Mouse (Mus musculus) kidney, adult 2 months (tissue): ENCODE results near the gene Ppp4r3b. TPM values are rescaled to one million over a fixed set of nuclear protein-coding genes. Genes with fewer than 3 reads are reported as not detected.

ENCODE experiments used
- DNase-seq: peaks from one replicate; pipeline ENCODE4 v3.0.0; 2021
- H3K27ac ChIP-seq: fragments of 200-500 bp; 2 replicates; pipeline ENCODE4 v1.5.1; 2012; ENCODE audit warnings: low read depth, low read length, control low read depth, inconsistent platforms; ENCODE audit not compliant: insufficient read depth
- H3K27me3 ChIP-seq: fragments of 200-500 bp; replicated peaks from 2 replicates; pipeline ENCODE4 v1.6.1; 2012; ENCODE audit warnings: mild to moderate bottlenecking, moderate library complexity, low read length, inconsistent platforms; ENCODE audit not compliant: control insufficient read depth, insufficient read depth
- H3K36me3 ChIP-seq: fragments of 200-500 bp; 2 replicates; pipeline ENCODE4 v1.6.1; 2012; ENCODE audit warnings: mild to moderate bottlenecking, moderate library complexity, low read length, inconsistent platforms; ENCODE audit not compliant: control insufficient read depth, insufficient read depth
- H3K4me1 ChIP-seq: fragments of 200-500 bp; 2 replicates; pipeline ENCODE4 v1.6.1; 2011; ENCODE audit warnings: low read length; ENCODE audit not compliant: control insufficient read depth, insufficient read depth
- H3K4me3 ChIP-seq: fragments of 200-500 bp; 2 replicates; pipeline ENCODE4 v1.5.1; 2011; ENCODE audit warnings: mild to moderate bottlenecking, low read depth, low read length, control low read depth; ENCODE audit not compliant: insufficient read depth
- CTCF ChIP-seq: fragments of 200-500 bp; conservative IDR thresholded peaks from 2 replicates; pipeline ENCODE4 v1.5.1; 2011; ENCODE audit warnings: low read depth, mild to moderate bottlenecking, control low read depth, low read length, moderate library complexity, mixed read lengths; ENCODE audit not compliant: insufficient read depth, insufficient read length
- POLR2A ChIP-seq: fragments of 200-500 bp; IDR thresholded peaks from one replicate; pipeline ENCODE4 v1.6.1; 2011; ENCODE audit warnings: low read depth, low read length, control low read depth
- WGBS: fragments of 180-500 bp; shearing (Covaris S2); methylation state at CpG from one replicate; pipeline ENCODE4 v1.1.7; 2018; 5-methylcytosine and 5-hydroxymethylcytosine counted together
- polyA plus RNA-seq: library from polyadenylated mRNA; depleted of rRNA; stranded (reverse); fragments of >200 nt; gene quantifications from 2 replicates; pipeline ENCODE4 v1.2.3, GENCODE M21; 2012; rRNA removed

Ppp4r3b gene
- 6.5 and 8.7 TPM in 2 replicates for polyA plus RNA-seq

DNA sequence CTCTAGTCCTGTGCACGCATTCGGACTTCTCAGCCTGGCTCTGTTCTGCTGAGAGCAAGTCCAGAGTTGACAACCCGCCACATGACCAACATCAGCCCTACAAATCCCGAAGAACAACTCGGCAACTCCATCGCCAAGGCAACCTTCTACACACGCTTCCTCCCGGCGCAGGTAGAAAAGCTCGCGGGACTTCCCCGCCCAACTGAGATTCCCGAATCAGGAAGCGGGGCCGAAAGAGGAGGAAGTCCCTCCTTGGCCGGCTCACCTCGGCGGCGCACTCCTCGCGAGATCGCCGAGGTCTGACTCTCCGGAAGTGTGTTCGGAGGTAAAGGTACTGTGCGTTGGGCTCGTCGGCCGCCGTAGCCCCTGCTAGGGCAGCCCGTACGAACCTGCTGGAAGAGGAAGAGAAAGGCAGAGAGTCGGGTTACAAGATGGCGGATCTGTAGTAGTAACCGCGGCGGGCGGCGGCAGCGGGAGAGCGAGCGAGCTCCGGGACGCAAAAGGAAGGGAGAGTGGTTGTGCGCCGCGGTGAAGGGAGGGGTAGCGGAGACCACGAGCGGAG, at the start of gene Ppp4r3b:
Gene Ppp4r3b, plus strand, starts transcription at position 328 of the 562 bp plus-strand sequence.
- Histone ChIP-seq H3K4me1 (peaks cover 4% of the 10 kb centered on the region; the same call in 1 of the 2 replicates), H3K27me3 (no peaks in the 10 kb centered on the region), H3K36me3 (no peaks in the 10 kb centered on the region), H3K4me3 (peak within 1 kb of the TSS; percentile 95), H3K27ac (peak within 1 kb of the TSS; percentile 90)
- under 1% methylated on average over 50 of the region's 50 CpGs for WGBS
- peak; percentile 100 for DNase-seq
- TF ChIP-seq CTCF (no peak), POLR2A (peak; percentile 22)

DNA sequence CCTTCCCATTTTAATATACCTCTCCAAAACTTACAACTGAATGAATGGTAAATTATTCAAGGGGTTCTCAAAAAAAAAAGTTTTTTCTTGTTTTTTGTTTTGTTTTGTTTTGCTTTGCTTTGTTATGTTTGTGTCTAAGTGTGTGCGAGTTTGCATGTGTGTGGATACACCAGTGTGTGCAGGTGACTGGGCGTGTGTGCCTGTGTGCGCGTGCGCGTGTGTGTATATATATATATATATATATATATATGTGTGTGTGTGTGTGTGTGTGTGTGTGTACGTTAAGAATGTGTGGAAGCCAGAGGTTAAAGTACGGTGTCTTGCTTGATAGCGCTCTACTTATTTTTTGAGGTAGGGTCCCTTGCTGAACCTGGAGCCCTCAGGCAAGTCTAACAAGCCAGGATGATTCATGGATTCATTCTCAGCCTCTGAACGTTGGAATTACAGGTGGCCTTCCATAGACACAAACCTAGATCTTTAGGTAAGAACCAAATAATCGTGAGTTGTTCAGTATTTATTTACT, 42.8 kb upstream of the Ppp4r3b start:
- no peaks in the 10 kb centered on the region for H3K4me1 ChIP-seq
- no peak overlapping the region for H3K27ac ChIP-seq
- TF ChIP-seq POLR2A (no peak), CTCF (no peak)
- peak overlapping the region; percentile 82 for H3K4me3 ChIP-seq
- H3K36me3 ChIP-seq = no peaks in the 10 kb centered on the region; the same call in 1 of the 2 replicates
- 46% methylated on average over 11 of the region's 11 CpGs for WGBS
- DNase-seq = no peak
- no peaks in the 10 kb centered on the region for H3K27me3 ChIP-seq

DNA sequence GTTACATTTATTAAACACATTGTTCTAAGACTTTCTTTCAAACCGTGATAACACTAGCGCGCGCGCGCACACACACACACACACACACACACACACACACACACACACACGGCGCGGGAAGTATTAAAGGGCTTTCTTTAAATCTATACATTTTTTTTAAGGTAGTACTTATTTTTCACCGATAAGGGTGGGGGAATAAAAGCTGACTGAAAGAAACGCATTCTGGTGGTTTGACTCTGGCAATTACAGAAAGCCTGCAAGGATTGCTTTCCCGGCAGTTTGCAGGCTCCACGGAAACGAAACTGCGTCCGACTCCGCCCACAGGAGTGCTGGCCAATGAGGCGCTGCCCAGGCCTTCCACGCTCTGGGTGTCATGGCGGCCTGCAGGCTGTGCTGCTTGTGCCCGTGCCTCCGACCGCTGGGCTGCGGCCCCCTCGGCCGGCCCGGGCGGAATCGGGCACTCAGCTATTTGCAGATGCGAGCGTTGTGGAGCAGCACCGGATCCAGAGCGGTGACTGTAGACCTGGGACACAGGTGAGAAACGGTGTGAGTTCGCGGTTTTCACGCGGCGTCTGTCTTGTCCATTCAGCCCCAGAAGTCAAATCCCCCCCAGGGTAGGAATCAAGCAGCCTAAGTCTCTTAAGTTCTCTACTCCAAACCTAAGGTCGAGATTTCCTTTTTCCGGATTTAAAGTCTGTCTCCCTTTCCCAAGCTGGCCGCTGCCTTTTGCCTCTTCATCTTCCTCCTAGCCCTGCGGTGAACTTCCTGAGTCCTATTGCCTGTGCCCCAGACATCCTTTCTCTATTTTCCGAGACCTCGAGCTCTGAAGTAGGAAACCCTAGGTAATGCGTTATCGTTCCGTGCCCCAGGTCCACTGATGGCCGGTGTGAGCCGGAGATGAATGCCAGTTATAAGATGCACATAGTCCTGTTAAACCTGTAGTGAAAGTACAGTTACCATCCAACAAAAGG, 42.0 kb upstream of the Ppp4r3b start, which contains the start of gene Pnpt1:
Gene Pnpt1, plus strand, starts transcription at position 360 of the 971 bp plus-strand sequence.
- no peaks in the 10 kb centered on the region for H3K4me1 ChIP-seq
- TF ChIP-seq CTCF = no peak
- TF ChIP-seq POLR2A = peak; percentile 21
- H3K4me3 ChIP-seq = peak within 1 kb of the TSS; percentile 82
- no peaks in the 10 kb centered on the region; the same call in 1 of the 2 replicates for H3K36me3 ChIP-seq
- WGBS = 2% methylated on average over 50 of the region's 50 CpGs
- no peak within 1 kb of the TSS for H3K27ac ChIP-seq
- peak; percentile 96 for DNase-seq
- H3K27me3 ChIP-seq = no peaks in the 10 kb centered on the region

DNA sequence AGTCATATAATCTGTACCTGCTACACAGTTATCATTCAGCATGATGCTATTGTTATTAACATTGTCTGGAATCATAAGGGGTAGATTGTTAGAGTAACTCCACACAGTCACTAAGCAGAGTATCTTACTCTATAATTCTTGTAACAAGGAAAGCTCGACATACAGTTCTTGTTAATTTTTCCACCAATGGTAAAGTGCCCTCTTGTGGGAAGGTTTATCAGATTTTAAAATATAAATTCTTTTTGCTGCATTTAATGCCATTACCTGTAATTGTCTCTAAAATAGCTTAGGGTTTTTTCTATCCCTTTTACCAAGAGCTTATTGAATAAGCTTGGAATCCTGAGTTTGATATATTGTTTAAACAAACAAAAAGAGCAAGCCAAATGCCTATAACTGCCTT, 32.0 kb upstream of the Ppp4r3b start:
- no peak overlapping the region for H3K27ac ChIP-seq
- 38% methylated on average over 1 of the region's 1 CpGs for WGBS
- H3K36me3 ChIP-seq = peaks cover 3% of the 10 kb centered on the region; the same call in 1 of the 2 replicates
- DNase-seq = no peak
- H3K4me3 ChIP-seq = no peak overlapping the region
- H3K4me1 ChIP-seq = no peaks in the 10 kb centered on the region
- no peaks in the 10 kb centered on the region for H3K27me3 ChIP-seq
- TF ChIP-seq CTCF (no peak), POLR2A (no peak)

DNA sequence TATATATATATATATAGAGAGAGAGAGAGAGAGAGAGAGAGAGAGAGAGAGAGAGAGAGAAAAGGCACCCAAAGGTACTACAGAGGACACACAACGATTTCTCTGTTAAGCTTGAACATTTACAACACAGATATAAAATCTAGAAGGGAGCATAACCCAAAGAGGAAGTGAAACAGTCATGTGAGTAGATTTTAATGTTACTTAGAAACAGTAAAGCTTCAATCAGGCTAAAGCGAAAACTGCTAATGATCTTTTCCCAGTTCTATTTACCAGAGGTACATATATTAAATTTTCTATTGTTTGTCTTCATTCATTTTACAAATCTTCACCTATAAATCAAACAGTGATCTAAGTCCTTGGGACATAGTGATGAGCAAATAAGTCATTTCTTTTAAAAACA, 23.8 kb upstream of the Ppp4r3b start:
- DNase-seq = no peak
- TF ChIP-seq CTCF (no peak), POLR2A (no peak)
- 85% methylated on average over 2 of the region's 2 CpGs for WGBS
- H3K27ac ChIP-seq = no peak overlapping the region
- H3K36me3 ChIP-seq = peaks cover 3% of the 10 kb centered on the region
- H3K4me3 ChIP-seq = no peak overlapping the region
- H3K4me1 ChIP-seq = no peaks in the 10 kb centered on the region
- H3K27me3 ChIP-seq = no peaks in the 10 kb centered on the region

DNA sequence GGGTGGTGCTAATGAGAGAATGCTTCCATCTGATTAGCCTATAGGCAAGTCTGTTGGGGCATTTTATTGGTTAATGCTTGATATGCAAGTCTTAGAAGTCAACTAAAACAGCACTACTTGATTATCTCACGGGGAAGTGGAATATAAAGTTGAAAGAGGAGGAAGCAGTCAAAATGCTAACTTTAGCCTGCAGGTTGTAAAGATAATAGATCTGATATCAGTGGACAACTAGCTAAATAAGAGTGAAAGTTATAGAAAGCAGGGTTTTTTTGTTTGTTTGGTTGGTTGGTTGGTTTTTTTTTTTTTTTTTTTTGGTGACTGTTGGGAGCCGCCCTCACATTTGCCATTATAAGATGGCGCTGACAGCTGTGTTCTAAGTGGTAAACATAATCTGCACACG, 9.1 kb upstream of the Ppp4r3b start:
- Histone ChIP-seq H3K36me3 (no peaks in the 10 kb centered on the region; the same call in 1 of the 2 replicates), H3K4me1 (0 out of 2 replicates have a peak, but pooled peaks cover 3% of the 10 kb centered on the region), H3K27me3 (no peaks in the 10 kb centered on the region), H3K4me3 (no peak overlapping the region), H3K27ac (no peak overlapping the region)
- TF ChIP-seq POLR2A = no peak
- no peak for TF ChIP-seq CTCF
- no peak for DNase-seq
- 91% methylated on average over 4 of the region's 4 CpGs for WGBS

DNA sequence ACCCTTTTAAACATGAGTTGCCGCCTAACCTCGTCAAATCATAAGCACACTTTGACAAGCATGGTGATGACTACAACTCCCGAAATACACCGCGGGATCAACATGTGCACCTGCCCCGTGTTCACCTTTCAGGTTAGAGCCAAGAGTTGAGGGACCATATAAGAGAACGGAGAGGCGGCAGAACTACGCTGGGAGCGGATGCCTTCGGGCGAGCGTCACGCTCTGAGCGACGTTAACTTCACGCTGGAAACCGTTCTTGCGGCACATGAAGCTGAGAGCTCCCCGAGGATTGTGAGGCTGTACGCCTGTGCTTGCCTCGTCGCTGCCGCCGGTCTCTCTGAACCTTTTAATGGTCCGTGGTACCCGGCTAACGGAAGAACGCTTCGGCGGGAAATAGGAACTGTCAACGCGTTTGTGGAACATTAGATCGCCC, 715 bp upstream of the Ppp4r3b start:
- WGBS = under 1% methylated on average over 34 of the region's 34 CpGs
- no peaks in the 10 kb centered on the region for H3K27me3 ChIP-seq
- H3K27ac ChIP-seq = peak overlapping the region; percentile 65
- H3K4me1 ChIP-seq = peaks cover 7% of the 10 kb centered on the region; the same call in 1 of the 2 replicates
- DNase-seq = peak; percentile 83
- TF ChIP-seq CTCF = no peak
- TF ChIP-seq POLR2A = peak; percentile 32
- peak overlapping the region; percentile 95 for H3K4me3 ChIP-seq
- H3K36me3 ChIP-seq = no peaks in the 10 kb centered on the region
